Mouse (Mus musculus) bone marrow, adult 2 months (tissue): Measurements from ENCODE around the gene Erg. TPM values are rescaled to one million over a fixed set of nuclear protein-coding genes. Genes with fewer than 3 reads are reported as not detected.

Experiments
- H3K27ac ChIP-seq: fragments of 200-500 bp; 2 replicates; pipeline ENCODE4 v1.5.1; 2012; ENCODE audit warnings: low read depth, mild to moderate bottlenecking, control low read depth, inconsistent platforms, low read length; ENCODE audit not compliant: control insufficient read depth, poor library complexity, insufficient read depth
- H3K4me1 ChIP-seq: fragments of 200-500 bp; 2 replicates; pipeline ENCODE4 v1.6.1; 2011; ENCODE audit warnings: low read length; ENCODE audit not compliant: control insufficient read depth, insufficient read depth
- H3K4me3 ChIP-seq: fragments of 200-500 bp; replicated peaks from 2 replicates; pipeline ENCODE3; 2011; ENCODE audit warnings: mild to moderate bottlenecking, low read depth, low read length, control low read depth; ENCODE audit not compliant: control insufficient read depth
- CTCF ChIP-seq: fragments of 200-500 bp; IDR thresholded peaks from 2 replicates; pipeline ENCODE4 v1.5.1; 2011; ENCODE audit warnings: low read length, control low read depth; ENCODE audit not compliant: control insufficient read depth, insufficient read depth
- POLR2A ChIP-seq: fragments of 200-500 bp; IDR thresholded peaks from 2 replicates; pipeline ENCODE4 v1.6.1; 2011; ENCODE audit warnings: low read depth, mild to moderate bottlenecking, control low read depth, low read length, borderline replicate concordance; ENCODE audit not compliant: control insufficient read depth
- WGBS: fragments of 180-500 bp; shearing (Covaris S2); methylation state at CpG from one replicate; pipeline ENCODE4 v1.1.7; 2018; 5-methylcytosine and 5-hydroxymethylcytosine counted together
- polyA plus RNA-seq: library from polyadenylated mRNA; stranded (reverse); fragments of >200 nt; gene quantifications from 2 replicates; pipeline ENCODE4 v1.2.4, GENCODE M21; 2011; ENCODE audit warnings: low replicate concordance; ENCODE audit not compliant: missing spikeins, insufficient read depth, insufficient read length

Erg gene
- polyA plus RNA-seq, 1 experiment, result 12.3 TPM

- no peak overlapping the region for H3K4me3 ChIP-seq
- TF ChIP-seq POLR2A, result no peak
- no peak for TF ChIP-seq CTCF
- H3K4me1 ChIP-seq, result no peaks in the 10 kb centered on the region; the same call in 1 of the 2 replicates
- H3K27ac ChIP-seq, result no peak overlapping the region
- 63% methylated on average over 2 of the region's 2 CpGs for WGBS
These were observed 126.1 kb downstream of the Erg start for GRCm38 (mm10) chr16:95460336-95460735.

- 4% methylated on average over 5 of the region's 5 CpGs for WGBS
- H3K4me1 ChIP-seq, result peaks cover 3% of the 10 kb centered on the region; the same call in 1 of the 2 replicates
- peak overlapping the region; percentile 38 for H3K4me3 ChIP-seq
- peak overlapping the region; percentile 66 for H3K27ac ChIP-seq
- no peak for TF ChIP-seq CTCF
- no peak for TF ChIP-seq POLR2A
These were observed 127.1 kb downstream of the Erg start for GRCm38 (mm10) chr16:95459325-95459691.

- no peak for TF ChIP-seq POLR2A
- no peak for TF ChIP-seq CTCF
- peak overlapping the region; percentile 68 for H3K4me3 ChIP-seq
- H3K4me1 ChIP-seq, result peaks cover 3% of the 10 kb centered on the region; the same call in 1 of the 2 replicates
- 2% methylated on average over 17 of the region's 17 CpGs for WGBS
- H3K27ac ChIP-seq, result peak overlapping the region; percentile 79
These were observed 127.6 kb downstream of the Erg start for GRCm38 (mm10) chr16:95458590-95459324.

- 7% methylated on average over 3 of the region's 3 CpGs for WGBS
- Histone ChIP-seq H3K4me3 (peak overlapping the region; percentile 67), H3K27ac (peak overlapping the region; percentile 66; the same call in 1 of the 2 replicates), H3K4me1 (peaks cover 8% of the 10 kb centered on the region)
- TF ChIP-seq CTCF (no peak), POLR2A (no peak)
These were observed 129.4 kb downstream of the Erg start for GRCm38 (mm10) chr16:95457006-95457405.

GRCm38 (mm10) chr16:95455896-95456295, 130.5 kb downstream of the Erg start:
- Histone ChIP-seq H3K4me3 (peak overlapping the region; percentile 66), H3K27ac (peak overlapping the region; percentile 58), H3K4me1 (peaks cover 9% of the 10 kb centered on the region)
- WGBS, result 4% methylated on average over 8 of the region's 8 CpGs
- TF ChIP-seq POLR2A (no peak), CTCF (no peak)

GRCm38 (mm10) chr16:95455461-95455860, 130.9 kb downstream of the Erg start:
- WGBS, result 2% methylated on average over 5 of the region's 5 CpGs
- peaks cover 9% of the 10 kb centered on the region for H3K4me1 ChIP-seq
- TF ChIP-seq CTCF (no peak), POLR2A (no peak)
- peak overlapping the region; percentile 58 for H3K27ac ChIP-seq
- H3K4me3 ChIP-seq, result peak overlapping the region; percentile 66

GRCm38 (mm10) chr16:95452411-95452810, 134.0 kb downstream of the Erg start:
- no peak for TF ChIP-seq CTCF
- no peak for TF ChIP-seq POLR2A
- H3K4me1 ChIP-seq, result peaks cover 9% of the 10 kb centered on the region
- WGBS, result 8% methylated on average over 8 of the region's 8 CpGs
- peak overlapping the region; percentile 48 for H3K4me3 ChIP-seq
- H3K27ac ChIP-seq, result peak overlapping the region; percentile 79; the same call in 1 of the 2 replicates

GRCm38 (mm10) chr16:95449361-95449725, 137.1 kb downstream of the Erg start:
- WGBS, result 2% methylated on average over 5 of the region's 5 CpGs
- no peak; the same call in 1 of the 2 replicates for TF ChIP-seq CTCF
- no peak for TF ChIP-seq POLR2A
- Histone ChIP-seq H3K4me3 (no peak overlapping the region), H3K4me1 (peaks cover 8% of the 10 kb centered on the region), H3K27ac (peak overlapping the region; percentile 65)
